Mouse (Mus musculus) C2C12 (cell line): ENCODE data around the gene 1700025G04Rik. TPM values are rescaled to one million over a fixed set of nuclear protein-coding genes. Genes with fewer than 3 reads are reported as not detected.

Experiments used
- H3K27me3 ChIP-seq: one replicate; pipeline ENCODE4 v1.6.1; 2011; ENCODE audit not compliant: control insufficient read depth, insufficient read depth, insufficient read length
- H3K36me3 ChIP-seq: one replicate; pipeline ENCODE4 v1.6.1; 2011; ENCODE audit not compliant: control insufficient read depth, insufficient read depth
- H3K4me3 ChIP-seq: one replicate; pipeline ENCODE4 v1.5.1; 2011; ENCODE audit warnings: mild to moderate bottlenecking, control low read depth; ENCODE audit not compliant: poor library complexity, insufficient read depth, severe bottlenecking
- H3K79me2 ChIP-seq: one replicate; pipeline ENCODE4 v1.6.1; 2011; ENCODE audit not compliant: control insufficient read depth, insufficient read depth
- H3K79me3 ChIP-seq: one replicate; pipeline ENCODE4 v1.6.1; 2011; ENCODE audit warnings: low read depth, control low read depth
- H3ac ChIP-seq: one replicate; pipeline ENCODE3; 2011; ENCODE audit warnings: low read depth; ENCODE audit not compliant: control insufficient read depth, insufficient read length
- CEBPB ChIP-seq: IDR thresholded peaks from one replicate; pipeline ENCODE4 v1.6.1; 2011; ENCODE audit warnings: low read depth, mild to moderate bottlenecking, control low read depth, moderate library complexity
- CTCF ChIP-seq: IDR thresholded peaks from one replicate; pipeline ENCODE4 v1.5.1; 2011; ENCODE audit not compliant: control insufficient read depth, insufficient read depth, insufficient read length
- FOSL1 ChIP-seq: IDR thresholded peaks from one replicate; pipeline ENCODE4 v1.8.0; 2011; ENCODE audit warnings: mild to moderate bottlenecking, low read length; ENCODE audit not compliant: poor library complexity, insufficient read depth, severe bottlenecking
- MAX ChIP-seq: IDR thresholded peaks from one replicate; pipeline ENCODE4 v1.6.1; 2011; ENCODE audit warnings: mild to moderate bottlenecking, control low read depth
- MYOD1 ChIP-seq: IDR thresholded peaks from one replicate; pipeline ENCODE4 v1.6.1; 2011; ENCODE audit warnings: low read depth; ENCODE audit not compliant: control insufficient read depth, insufficient read length
- MYOG ChIP-seq: IDR thresholded peaks from one replicate; pipeline ENCODE4 v1.6.1; 2011; ENCODE audit not compliant: control insufficient read depth, insufficient read length; ENCODE audit errors: extremely low read depth
- USF1 ChIP-seq: IDR thresholded peaks from one replicate; pipeline ENCODE4 v1.6.1; 2011; ENCODE audit warnings: low read depth, mild to moderate bottlenecking, control low read depth, moderate library complexity
- polyA plus RNA-seq: library from polyadenylated mRNA; unstranded; fragments of >200 nt; fragmentation: generic; extraction: Trizol; gene quantifications from one replicate; pipeline ENCODE4 v1.2.1, GENCODE M21; 2012; ENCODE audit warnings: missing spikeins

Gene 1700025G04Rik
- polyA plus RNA-seq, 1 experiment = 2.1 TPM

DNA sequence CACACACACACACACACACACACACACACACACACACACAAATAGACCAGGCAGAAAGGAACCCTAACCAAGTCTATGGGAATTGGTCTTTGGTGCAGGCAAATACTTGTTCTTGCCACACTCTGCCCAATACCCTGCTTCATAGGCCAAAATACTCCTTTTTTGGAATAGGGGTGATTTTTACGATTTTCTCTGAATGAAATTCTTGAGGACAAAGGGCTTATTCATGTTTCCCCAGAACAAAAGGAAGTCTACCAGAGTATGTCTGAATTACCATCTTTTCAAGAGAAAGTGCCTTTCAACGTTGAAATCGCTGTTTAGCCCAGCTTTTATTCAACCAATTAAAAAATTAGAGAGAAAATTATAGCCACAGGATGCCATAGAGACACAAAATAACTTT is 237.9 kb downstream of the 1700025G04Rik start:
- H3K79me2 ChIP-seq = no peaks in the 10 kb centered on the region
- no peak overlapping the region for H3K4me3 ChIP-seq
- no peaks in the 10 kb centered on the region for H3K79me3 ChIP-seq
- no peak overlapping the region for H3ac ChIP-seq
- TF ChIP-seq USF1 (no peak), MYOG (no peak), CTCF (no peak)
- no peaks in the 10 kb centered on the region for H3K36me3 ChIP-seq
- H3K27me3 ChIP-seq = no peaks in the 10 kb centered on the region

DNA sequence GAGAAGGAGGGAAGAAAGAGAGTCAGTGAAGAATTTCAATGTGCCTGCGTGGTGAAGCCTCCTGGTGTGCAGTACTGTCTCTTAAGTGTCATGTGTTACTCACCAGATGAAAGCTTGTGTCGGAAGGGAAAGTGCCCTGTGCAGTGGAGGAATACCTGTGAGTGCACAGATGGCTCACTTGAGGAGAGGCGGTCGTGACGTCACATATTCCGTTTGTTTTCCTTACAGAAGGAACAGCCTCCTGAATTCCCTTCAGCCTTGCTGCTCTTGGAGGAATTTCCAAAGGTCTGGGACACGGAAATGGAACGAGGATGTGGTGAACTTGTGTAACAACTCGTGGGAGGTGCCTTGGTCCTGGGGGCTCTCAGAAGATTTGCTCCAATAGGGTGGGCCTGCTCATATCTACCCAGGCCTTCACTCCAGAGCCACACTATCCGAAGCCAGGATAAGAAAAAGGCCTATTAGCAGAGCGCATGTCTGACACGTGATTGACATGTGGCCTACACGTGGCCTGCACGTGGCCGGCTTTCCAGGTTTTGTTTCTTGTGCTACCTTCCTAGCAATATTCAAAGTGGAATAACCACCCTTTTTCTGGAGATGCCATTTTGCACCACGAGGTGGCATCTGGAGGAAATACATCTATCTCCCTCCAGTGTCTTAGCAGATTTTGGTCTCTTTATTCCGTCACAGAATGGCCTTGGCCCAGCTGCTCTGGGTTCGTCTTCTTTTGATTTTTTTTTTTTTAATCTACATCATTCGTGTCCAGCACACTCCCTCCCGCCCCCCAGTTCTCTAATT is 238.7 kb downstream of the 1700025G04Rik start:
- no peaks in the 10 kb centered on the region for H3K79me3 ChIP-seq
- H3K79me2 ChIP-seq = no peaks in the 10 kb centered on the region
- no peaks in the 10 kb centered on the region for H3K27me3 ChIP-seq
- H3K4me3 ChIP-seq = no peak overlapping the region
- TF ChIP-seq USF1 = no peak
- TF ChIP-seq MYOG = no peak
- no peak for TF ChIP-seq CEBPB
- no peak for TF ChIP-seq FOSL1
- TF ChIP-seq MAX = no peak
- TF ChIP-seq CTCF = no peak
- TF ChIP-seq MYOD1 = no peak
- H3ac ChIP-seq = no peak overlapping the region
- no peaks in the 10 kb centered on the region for H3K36me3 ChIP-seq

DNA sequence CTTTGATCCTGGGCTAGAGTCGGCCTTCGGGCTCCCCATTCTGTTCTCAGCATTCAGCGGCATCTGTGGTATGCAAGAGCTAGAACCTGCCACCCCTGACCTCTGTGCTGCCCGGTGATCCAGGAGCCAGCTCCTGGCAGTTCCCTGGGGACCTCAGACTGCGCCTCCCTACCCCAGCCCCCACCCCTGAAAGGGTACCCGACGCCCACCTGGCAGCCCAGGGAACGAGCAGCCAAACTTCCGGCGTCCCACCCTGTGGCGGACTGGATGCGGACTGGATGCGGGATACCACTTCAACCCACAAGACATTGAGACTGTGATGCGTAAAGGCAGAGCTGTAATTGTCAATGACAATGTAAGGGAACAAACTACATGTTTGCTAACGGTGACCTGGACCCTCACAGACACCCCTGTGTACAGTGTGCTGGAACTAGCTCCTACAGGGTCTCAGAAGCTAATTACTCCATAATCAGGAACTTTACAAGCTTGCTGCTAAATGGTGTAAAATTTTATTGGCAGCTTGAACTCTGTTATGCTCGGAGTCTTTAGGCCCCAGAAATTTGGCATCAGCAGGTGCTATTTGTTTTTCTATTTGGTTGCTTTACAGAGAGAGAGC is 239.8 kb downstream of the 1700025G04Rik start:
- Histone ChIP-seq H3ac (no peak overlapping the region), H3K36me3 (no peaks in the 10 kb centered on the region), H3K27me3 (no peaks in the 10 kb centered on the region), H3K79me2 (no peaks in the 10 kb centered on the region), H3K79me3 (no peaks in the 10 kb centered on the region), H3K4me3 (no peak overlapping the region)
- no peak for TF ChIP-seq MAX
- no peak for TF ChIP-seq FOSL1

DNA sequence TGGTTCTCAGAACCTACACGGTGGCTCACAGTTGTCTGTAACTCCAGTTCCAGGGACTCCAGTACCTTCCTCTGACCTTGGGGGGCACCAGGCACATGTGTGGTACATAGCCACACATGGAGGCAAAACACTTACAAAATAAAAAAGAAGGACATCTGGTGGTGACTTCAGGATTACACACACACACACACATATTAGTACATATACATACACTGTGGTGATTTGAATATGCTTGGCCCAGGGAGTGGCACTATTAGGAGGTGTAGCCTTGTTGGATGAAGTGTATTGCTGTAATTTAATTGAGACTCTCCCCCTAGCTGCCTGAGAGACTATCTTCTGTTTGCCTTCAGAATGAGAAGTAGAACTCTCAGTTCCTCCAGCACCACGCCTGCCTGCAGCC is 241.6 kb downstream of the 1700025G04Rik start:
- Histone ChIP-seq H3K79me2 (no peaks in the 10 kb centered on the region), H3K4me3 (no peak overlapping the region), H3ac (no peak overlapping the region), H3K79me3 (no peaks in the 10 kb centered on the region), H3K36me3 (no peaks in the 10 kb centered on the region), H3K27me3 (no peaks in the 10 kb centered on the region)
- TF ChIP-seq MYOD1 (no peak), MYOG (no peak), CTCF (no peak), CEBPB (no peak), FOSL1 (no peak)

DNA sequence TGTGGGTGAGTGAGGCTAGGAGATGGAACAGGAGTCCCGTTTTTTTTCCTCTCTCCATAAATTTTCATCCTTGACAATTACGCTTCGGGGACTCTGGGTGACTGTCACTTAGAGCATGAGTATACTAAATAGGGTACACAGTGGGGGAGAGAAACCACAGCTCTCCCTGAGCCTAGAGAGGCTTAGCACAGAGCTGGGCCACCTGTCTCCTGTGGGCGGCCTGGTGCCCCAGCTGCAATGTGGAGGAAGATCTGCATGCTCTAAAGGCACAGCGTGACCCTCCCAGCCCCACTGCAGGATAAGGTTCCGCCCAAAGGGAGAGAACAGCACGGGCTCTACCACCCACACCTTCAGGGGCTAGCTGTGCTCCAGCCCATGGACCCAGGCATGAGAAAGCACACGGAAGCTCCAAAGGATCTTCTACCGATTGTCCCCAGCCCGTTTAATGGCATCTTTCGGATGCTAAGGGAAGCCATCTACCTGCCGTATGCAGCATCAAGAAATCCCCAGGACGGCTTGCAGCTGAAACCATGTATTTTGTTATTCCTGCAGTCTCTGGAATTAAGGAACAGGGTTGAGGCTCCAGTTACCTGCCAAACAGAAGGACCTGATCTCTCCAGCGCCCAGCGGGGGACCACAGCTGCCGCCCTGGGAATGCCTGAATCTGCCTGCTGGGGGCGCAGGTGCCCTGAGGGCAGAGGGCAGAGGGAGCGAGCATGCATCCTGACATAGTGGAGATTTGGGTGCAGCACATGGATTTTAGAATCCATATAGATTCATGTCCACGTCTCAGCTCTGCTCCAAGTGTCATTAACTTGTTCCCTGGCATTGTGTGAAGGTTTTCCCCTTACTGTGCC is 243.8 kb downstream of the 1700025G04Rik start:
- no peak overlapping the region for H3ac ChIP-seq
- H3K4me3 ChIP-seq = no peak overlapping the region
- H3K79me2 ChIP-seq = no peaks in the 10 kb centered on the region
- no peaks in the 10 kb centered on the region for H3K27me3 ChIP-seq
- TF ChIP-seq CTCF (peak; percentile 16), USF1 (no peak)
- H3K36me3 ChIP-seq = no peaks in the 10 kb centered on the region
- no peaks in the 10 kb centered on the region for H3K79me3 ChIP-seq
